Mouse (Mus musculus): ENCODE measurements around the gene Tle3.

GRCm38 (mm10) chr9:61370454-61370888 lies 1.7 kb upstream of the Tle3 start:
- TF ChIP-seq CTCF (IDR thresholded peaks at IDR 0.05; ENCODE audit: low read depth, low read length) (no peak), POLR2A (IDR thresholded peaks at IDR 0.05; ENCODE audit: borderline replicate concordance, low read depth, low read length) (peak; percentile 45; the same call in 1 of the 2 replicates)

Data from bone marrow macrophage, adult 2 months (primary cell).